Mouse (Mus musculus): ENCODE results near the gene Acmsd.
"Not testable (repeated sequence)": the region's sequence is repeated elsewhere in the genome, so short reads cannot be mapped to it uniquely, and the experiment has no call there.

The Acmsd gene

DNA sequence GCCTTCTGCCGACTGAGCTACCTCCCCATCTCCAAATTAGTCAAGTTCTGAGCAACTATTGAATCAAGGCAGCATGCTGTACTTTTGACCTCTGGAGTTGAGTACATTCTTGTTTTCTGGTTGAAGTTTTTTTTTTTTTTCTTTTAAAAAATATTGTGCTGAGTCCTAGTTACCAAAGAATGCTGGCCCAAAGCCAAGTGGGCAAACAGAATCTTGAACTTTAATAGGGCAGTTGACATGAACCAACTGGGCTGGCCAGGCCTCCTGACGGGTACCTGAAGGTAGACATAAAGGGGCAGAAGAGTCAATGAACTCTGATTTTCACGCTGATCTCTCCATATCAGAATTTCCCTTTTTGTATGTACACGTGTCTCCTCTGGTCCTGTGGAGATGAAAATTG, at the start of gene Acmsd:
Gene Acmsd, plus strand, starts transcription at position 318 of the 400 bp plus-strand sequence.
- no peak for DNase-seq (ENCODE audit: extremely low read depth, insufficient read length, low spot score)

DNA sequence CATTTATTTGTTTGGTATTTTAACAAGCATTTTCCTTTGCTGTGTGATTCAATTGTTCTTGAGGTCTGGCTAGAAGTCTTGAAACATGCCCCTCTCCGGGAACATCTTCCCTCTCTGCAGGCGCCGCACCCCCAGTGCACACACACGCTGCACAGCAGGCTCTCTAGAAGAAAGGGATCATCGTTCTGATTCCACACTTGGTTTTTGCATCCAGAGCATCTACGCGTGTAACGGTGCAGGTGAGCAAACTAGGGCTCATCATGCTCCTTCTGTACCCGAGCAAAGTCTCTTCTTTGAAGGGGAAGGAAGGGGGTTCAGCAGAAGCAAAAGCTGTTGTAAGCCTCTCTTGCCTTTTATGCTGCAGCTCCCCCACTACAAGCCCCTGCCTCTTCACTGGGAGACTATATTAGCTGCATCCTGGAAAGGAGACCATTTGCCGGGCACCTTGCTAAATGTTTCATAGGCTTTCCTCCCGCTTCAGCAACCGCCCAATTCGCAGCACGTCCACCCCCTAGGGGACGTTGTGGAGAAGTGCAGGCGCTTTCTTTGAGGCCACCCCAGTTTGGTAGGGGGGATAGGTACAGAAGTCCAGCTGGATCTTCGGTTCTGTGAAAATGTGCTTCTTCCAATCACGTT, 49.6 kb upstream of the Acmsd start, which contains the start of gene Tmem163:
Gene Tmem163, minus strand, starts transcription at position 51 of the 636 bp plus-strand sequence.
- DNase-seq (ENCODE audit: extremely low read depth, insufficient read length, low spot score): no peak

DNA sequence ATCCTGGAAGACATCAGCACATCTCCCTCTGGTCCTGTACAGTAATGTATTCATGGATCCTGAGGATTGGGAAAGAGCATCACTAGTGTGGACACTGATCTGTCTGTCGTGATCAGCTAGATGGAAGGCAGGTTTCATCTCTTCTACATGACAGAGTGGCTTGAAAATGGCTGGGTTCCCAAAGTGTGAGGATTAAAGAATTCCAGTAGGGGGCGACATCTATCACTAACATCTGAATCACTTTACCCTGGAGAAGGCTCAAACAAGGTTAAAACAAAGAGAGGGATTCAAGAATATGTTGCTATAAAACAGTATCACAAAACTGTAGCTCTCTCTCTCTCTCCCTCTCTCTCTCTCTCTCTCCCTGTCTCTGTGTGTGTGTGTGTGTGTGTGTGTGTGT, 32.7 kb upstream of the Acmsd start:
- no peak for DNase-seq (ENCODE audit: extremely low read depth, insufficient read length, low spot score)

DNA sequence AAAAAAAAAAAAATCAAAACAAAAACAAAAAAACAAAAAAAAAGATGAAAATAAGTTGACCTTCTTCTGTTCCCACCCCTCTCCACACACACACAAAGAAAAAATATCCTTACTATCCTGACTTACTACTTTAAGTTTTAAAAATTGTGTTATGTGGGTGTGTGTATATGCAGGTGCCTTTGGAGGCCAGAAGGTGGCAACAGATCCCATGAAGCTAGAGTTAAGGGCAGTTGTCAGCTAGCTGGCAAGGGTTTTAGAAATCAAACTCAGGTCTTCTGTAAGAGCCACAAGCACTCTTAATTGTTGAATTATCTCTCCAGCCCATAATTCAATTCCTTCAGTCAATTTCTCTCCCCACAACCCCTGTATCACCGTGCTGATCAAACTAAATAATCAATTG, 27.0 kb upstream of the Acmsd start:
- no peak for DNase-seq (ENCODE audit: extremely low read depth, insufficient read length, low spot score)

DNA sequence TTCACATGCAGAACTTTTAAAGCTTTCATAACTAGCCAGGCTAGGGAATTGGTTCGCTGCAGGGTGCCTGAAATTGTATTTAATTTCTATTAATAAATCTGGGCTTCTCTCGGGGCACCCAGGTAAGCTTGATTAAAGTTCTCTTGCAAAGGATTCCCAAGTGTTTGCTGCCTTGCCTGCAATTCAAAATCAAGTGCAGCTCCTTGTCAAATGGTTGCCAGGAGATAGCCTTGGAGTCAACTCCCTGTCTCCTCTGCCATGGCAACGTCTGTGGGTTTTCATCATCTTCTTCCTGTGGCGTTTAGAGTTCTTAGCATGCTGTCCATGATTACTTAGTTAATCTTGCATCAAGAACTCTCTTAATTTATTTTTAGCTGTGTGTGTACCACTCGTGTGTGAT, 22.9 kb upstream of the Acmsd start:
- DNase-seq (ENCODE audit: extremely low read depth, insufficient read length, low spot score): no peak

DNA sequence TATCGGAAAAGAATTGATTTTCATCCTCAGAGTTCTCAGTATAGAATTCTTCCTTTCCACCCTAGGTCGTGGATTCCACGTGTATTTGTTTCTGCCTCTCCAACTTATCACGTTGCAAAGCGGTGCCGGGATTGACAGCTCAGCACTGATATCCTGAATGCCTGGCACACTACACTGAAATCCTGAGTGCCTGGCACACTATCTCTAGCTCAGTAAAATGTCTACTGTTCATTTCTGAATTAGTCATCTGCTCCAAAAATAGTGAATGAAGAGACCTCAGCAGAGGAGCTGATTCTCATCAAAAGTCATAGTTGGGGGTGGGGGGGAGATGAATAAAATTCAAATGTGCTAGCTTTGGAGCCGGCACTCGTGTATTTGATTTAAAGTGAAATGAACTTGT, 12.8 kb upstream of the Acmsd start:
- DNase-seq (ENCODE audit: extremely low read depth, insufficient read length, low spot score): no peak

DNA sequence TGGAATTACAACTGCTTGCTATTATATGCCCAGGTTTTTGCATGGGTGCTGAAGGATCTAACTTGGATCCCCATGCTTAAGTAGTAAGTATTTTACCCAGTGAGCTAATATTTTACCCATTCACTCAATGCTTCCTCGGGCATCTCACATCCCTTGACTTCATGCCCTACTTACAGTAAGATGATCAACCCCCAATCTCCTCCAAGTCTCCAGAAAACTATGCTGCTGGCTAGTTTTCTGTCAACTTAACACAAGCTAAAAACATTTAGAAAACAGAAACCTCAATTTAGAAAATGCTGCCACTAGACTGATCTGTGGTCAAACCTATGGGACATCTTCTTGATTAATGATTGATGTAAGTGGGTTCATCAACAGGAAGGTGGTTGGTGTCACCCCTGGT, 10.9 kb upstream of the Acmsd start:
- no peak for DNase-seq (ENCODE audit: extremely low read depth, insufficient read length, low spot score)

DNA sequence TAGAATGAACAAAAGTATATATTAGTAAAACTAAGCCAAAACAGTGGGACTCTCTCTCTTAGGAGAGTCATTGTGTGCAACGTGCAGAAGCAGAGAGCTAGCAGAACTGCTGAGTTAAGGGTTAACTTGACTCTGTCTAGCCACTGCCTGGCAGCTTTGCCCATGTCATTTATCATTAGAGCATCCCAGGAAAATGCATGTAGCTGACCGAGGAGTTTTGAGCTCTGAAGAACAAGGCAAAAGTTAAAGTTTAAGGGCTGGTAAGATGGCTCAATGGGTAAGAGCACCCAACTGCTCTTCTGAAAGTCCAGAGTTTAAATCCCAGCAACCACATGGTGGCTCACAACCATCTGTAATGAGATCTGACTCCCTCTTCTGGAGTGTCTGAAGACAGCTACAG, 5.6 kb upstream of the Acmsd start:
- no peak for DNase-seq (ENCODE audit: extremely low read depth, insufficient read length, low spot score)

DNA sequence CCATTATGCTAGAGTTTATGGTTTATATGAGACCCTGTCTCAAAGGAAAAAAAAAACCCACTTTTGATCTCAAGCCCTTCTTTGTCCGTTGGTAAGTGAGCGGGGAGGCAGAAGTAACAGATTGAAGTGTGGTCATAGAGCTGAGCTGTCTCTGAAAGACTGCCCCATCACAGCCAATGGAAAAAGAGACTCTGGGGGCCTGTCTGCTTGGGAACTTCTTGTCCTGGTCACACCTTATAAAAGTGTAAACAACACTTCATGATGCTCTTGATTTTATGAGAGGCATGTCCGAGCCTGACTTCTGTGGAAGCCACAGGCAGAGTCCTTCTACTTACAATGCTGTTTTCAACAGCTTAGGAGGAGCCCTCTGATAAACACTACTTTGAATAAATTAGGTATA, 1.9 kb downstream of the Acmsd start:
- no peak for DNase-seq (ENCODE audit: extremely low read depth, insufficient read length, low spot score)

DNA sequence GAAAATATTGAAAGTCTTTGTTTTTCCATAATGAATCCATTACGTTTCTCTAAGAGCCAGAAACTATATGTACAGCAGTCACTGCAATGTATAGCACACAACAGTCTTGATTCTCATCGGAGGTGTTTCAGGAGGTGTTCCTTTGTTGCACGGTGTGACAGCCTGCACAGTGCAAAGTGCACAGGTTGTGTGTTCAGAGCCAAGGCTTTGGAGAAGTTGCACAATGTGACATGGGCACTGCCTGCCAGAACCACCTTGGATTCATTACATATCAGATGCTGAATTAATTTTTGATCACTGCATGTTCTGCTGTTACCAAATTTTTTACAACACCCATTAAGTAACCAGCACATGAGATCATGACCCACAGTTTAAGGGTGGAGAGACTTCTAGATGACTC, 3.2 kb downstream of the Acmsd start:
- DNase-seq (ENCODE audit: extremely low read depth, insufficient read length, low spot score): no peak

DNA sequence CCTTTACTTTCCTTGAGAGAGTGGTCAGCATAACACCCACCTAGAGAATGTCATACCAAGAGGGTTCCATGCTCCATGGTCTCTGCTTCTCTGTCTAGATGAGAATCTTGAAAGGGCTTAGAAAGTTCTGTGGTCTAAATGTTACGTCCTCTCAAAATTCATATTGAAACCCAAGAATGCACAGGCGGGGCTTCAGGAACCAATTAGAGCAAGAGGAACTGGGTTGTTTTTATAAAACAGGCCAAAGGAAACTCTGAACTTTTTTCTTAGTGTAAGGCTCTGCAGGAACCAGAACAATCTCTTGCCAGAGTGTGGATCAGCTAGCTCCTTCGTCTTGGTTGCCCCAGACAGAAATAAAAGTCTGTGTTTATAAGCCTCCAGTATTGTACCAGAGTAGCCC, 3.6 kb downstream of the Acmsd start:
- no peak for DNase-seq (ENCODE audit: extremely low read depth, insufficient read length, low spot score)

DNA sequence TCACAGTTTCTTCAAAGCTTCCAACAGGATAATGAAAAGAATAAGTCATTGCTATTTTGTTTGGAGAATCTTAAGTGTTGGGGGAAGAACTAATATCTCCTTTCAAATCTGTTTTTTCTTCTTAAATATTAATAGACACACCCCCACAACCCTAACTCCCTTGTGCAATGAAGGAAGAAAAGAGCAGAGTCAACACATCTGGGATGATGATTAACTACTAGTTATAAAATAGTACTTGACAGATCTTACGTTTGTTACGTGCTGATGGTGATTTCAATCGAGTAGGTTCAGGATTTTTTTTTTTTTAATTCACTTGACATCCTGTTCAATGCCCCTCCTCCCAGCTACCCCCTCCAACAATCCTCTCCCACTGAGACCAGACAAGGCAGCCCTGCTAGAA, 6.1 kb downstream of the Acmsd start:
- DNase-seq (ENCODE audit: extremely low read depth, insufficient read length, low spot score): no peak

DNA sequence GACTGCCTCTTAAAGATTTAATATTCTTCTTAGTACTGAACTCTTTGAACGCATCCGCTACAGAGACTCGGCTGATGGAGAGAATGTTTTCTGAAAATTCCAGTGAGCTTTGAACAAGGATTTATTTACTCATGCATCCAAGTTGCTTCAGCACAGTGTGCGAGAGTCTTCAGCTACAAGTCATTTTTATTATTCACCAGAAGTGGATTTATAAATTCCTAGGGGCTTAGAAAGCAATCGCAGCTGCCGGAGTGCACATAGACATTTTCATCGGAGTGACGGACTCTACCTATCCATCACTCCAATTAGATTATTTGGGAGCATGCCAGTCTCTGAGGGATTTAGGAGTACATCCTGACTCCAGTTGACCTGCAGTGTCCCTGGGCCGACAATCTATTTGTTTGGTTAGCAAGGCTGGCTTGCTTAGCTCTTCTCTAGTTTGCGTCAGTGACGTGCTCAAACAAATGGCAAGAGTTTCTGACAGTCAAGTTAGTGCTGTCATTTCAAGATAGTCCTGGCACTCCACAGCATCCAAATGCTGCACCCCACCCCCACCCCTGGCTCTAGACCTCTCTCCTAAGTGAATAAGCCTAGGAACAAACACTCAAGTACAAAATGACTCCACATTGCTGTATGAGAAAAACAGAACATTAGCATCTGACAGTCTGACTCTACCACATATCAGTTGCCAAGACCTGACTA, 21.3 kb downstream of the Acmsd start:
- no peak for DNase-seq (ENCODE audit: extremely low read depth, insufficient read length, low spot score)

DNA sequence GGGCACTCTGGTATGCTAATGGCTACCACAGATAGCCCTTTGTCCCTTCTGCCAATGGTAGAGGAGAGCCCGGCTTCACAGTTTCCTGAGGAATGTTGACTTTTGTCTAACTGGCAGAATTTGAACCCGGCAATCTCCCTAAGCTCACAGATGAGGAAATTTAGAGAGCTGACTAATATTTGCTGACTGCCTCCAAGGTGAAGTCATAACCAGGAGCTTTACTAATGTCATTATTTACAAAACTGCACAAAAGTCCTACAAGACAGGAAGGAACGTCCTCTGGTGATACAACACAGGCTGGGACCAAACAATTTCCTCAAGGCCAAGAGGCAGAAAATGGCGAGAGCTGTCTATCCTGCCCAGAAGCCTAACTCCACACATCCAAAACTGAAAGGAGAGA, 26.6 kb downstream of the Acmsd start:
- DNase-seq (ENCODE audit: extremely low read depth, insufficient read length, low spot score): no peak

DNA sequence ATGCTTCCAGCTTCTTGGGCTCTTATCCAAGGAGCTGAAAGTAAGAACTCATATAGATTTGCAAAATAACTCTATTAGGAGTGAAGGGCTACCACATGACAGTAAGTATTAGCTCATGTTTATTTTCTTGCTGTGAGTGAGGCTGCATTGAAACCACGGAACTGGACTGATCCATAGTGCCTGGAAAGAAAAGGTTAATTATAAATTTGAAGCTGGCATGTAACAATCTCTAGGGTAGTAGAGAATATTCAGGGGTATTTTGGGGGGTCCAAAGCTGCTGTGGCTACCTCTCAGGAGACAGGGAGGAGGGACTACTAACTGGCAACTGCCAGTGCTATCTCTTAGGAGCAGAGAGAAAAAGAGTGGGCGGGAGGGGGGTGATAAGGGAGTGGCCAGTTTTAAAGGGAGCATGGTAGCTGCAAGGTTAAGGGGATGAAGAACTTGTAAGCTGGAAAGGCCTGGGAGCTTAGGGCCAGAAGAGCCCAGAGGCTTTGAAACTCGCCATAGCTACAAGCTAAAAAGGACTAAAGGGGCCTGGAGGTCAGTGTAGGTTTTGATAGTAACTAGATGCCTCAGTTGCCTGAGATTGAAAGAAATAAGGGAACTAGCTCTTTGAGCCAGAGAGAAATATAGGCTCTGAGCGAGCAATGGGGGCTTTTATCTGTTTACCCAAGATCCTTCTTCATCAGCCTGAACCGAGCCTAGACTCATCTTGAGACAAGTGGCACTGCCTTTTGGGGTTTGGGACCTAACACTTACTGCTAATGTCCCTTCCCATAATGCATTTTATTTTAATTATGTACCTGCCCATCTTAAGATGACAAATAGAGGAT, 27.3 kb downstream of the Acmsd start:
- no peak for DNase-seq (ENCODE audit: extremely low read depth, insufficient read length, low spot score)

DNA sequence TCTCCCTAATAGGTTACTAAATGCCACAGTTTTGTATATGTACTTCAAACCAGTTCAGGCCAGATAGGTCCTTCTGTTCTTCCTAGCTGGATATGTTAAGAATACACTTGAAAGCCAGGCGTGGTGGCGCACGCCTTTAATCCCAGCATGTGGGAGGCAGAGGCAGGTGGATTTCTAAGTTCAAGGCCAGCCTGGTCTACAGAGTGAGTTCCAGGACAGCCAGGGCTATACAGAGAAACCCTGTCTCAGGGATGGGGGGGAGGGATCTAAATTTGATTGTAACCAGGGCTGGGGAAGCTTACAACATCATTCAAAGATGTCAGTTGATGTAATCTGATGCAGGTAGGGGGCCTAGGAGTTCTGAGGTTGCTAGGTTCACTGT, 27.9 kb downstream of the Acmsd start:
- not testable (repeated sequence) for DNase-seq (ENCODE audit: extremely low read depth, insufficient read length, low spot score)

DNA sequence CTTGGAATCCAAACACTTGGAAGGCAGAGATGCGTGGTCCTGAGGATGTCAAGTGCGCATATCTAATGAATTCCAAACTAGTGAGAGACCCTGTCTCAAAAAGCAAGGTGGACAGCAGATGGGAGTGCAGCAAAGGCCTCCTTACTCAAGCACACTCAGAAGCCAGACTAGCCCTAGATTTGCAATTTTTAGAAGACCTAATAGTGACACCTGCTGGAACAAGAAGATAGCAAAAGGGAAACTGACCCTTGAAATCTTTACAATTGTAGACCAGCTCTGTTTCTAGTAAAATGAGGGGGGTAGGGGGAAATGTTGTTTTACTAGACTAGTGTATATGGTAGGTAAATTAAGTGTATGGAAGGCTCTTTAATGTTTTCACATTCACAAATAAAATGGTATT, 36.3 kb downstream of the Acmsd start:
- DNase-seq (ENCODE audit: extremely low read depth, insufficient read length, low spot score): no peak

DNA sequence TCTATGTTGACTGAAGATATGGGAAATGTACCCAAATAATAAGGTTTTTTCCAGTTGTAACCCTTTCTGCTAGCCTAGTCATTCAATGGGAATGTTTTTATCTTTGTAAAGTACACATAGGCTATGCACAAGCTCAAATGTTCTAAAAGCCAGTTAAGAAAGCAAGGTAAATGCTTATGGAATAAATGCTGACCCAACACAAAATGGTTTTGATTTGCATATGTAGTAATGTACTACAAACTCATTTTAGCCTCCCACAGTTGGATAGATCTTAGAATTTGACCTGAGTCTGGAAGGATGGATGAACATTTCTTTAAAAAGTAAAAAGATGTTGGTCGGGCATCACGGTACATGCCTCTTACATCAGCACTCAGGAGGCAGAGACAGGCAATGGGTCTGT, 37.5 kb downstream of the Acmsd start:
- no peak for DNase-seq (ENCODE audit: extremely low read depth, insufficient read length, low spot score)

DNA sequence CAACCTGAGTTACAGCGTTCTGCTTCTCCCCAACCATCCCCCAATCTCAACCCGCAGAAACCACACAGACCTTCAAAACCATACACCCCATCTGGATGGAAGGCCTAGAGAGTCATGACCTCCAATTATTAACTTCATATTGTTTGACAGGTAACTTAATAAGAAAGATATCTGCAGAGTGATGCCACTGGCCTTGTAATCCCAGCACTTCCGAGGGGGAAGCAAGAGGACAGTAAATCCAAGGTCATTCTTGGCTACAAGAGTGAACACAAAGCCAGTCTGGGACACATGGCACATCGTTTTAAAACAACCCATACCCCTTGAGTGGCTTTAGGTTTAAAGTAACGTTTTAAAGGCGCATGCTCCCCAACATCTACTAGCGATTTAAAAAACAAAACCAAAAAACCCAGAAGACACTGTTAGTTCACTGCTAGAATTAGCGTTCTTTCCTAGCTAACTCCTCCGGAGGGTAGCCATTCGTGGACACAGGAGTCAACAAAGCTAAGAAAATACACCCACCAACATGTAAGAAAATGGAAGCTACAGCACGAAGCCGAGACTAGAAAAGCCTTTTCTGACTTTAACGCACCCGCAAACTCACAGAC, 44.1 kb downstream of the Acmsd start:
- DNase-seq (ENCODE audit: extremely low read depth, insufficient read length, low spot score): peak; percentile 9

DNA sequence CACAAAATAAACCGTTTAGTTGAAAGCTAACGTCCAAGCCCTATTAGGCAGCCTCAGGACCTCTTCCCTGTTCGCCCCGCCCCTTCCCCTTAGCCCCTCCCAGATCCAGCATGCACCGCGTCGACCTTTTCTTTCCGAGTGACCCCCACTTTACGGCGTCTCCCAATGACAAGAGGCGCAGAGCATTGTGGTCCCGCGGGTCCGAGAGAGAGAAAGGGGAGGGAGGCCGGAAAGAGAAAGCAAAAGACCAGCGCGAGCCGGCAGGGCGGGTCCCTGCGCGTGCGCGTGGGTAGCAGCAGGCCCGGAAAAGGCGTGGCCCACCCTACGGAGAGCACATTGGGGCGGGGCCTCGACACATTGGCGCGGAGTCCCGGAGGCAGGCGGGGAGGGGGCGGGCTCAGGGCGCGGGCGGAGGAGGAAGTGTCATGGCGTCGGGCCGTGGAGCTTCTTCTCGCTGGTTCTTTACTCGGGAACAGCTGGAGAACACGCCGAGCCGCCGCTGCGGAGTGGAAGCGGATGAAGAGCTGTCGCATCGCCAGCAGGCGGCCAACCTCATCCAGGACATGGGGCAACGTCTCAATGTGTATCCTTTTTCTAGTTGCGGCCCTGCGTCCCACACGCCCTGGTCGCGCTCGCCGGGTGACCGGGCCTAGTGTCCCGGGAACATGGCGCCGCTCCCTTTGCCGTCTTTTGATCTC, 44.7 kb downstream of the Acmsd start, which contains the start of gene Ccnt2:
Gene Ccnt2, plus strand, starts transcription at position 362 of the 698 bp plus-strand sequence.
- peak; percentile 100 for DNase-seq (ENCODE audit: extremely low read depth, insufficient read length, low spot score)

DNA sequence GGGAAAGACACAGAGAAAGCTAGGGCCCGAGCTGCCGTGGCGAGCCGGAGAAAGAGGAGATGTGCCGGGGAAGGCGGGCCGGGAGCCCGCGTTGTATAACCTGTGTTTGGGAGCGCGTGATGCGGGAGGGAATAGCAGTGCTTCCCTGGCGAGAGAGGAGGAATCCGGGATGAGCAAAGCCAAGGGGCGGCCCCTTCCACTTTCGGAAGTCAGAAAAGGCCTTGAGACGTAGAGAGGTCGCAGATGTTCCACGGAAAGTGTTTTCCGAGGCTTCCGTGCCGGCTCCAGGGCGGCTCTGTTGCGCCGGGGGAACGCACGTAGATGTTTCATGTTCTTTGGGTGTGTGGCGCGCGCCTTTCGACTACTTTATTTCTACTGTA, 45.3 kb downstream of the Acmsd start:
- no peak for DNase-seq (ENCODE audit: extremely low read depth, insufficient read length, low spot score)
